8 mouse cellular contexts compared by ENCODE assay signal in the genomic region with DNA sequence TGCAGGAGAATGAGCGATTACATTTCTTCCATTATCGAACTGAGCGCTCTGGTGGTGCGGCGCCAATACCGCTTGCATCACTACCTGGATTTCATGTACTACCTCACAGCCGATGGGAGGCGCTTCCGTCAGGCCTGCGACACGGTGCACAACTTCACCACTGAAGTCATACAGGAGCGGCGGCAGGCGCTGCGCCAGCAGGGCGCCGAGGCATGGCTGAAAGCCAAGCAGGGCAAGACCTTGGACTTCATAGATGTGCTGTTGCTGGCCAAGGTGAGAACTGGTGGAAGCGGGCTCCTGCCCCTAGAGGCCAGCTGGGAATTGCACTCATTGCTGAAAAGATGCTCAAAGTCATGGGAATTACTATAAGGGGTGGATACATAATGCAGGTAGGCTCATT. TPM values are rescaled to one million over a fixed set of nuclear protein-coding genes. Genes with fewer than 3 reads are reported as not detected.
DNase-seq lines count a peak whose midpoint lies in the region; ATAC-seq and TF ChIP-seq lines count a peak whose summit lies in the region.

No protein-coding gene starts in this region.

- H3K9me3 ChIP-seq in heart, embryonic 12.5 days (replicated peaks) = no peaks in the 10 kb centered on the region
- H3K9me3 ChIP-seq in kidney, embryonic 16.5 days (ENCODE audit: low read length) = no peaks in the 10 kb centered on the region
- no peaks in the 10 kb centered on the region for H3K9me3 ChIP-seq in liver, embryonic 12.5 days (replicated peaks)
- no peaks in the 10 kb centered on the region for H3K9me3 ChIP-seq in stomach, embryonic 15.5 days

- peak; percentile 34 for DNase-seq in A20 (ENCODE audit: low read depth, low spot score)
- peak; percentile 93 to 95 for DNase-seq in adrenal gland, postnatal 36 days
- DNase-seq in neural tube, embryonic 10.5 days (ENCODE audit: extremely low spot score, low spot score) = peak; percentile 67

- TF ChIP-seq POLR2A in embryonic fibroblast, embryonic 13.5 days (IDR thresholded peaks at IDR 0.05; ENCODE audit: low read depth, low read length) = no peak

- 0 out of 2 replicates have a peak, but pooled peaks have one; percentile 42 for ATAC-seq in heart, embryonic 12.5 days (ENCODE audit: insufficient number of reproducible peaks, low FRiP score)
- ATAC-seq in kidney, embryonic 16.5 days (ENCODE audit: low FRiP score, low TSS enrichment) = peak; percentile 93
- ATAC-seq in liver, embryonic 12.5 days = no peak
- ATAC-seq in stomach, embryonic 15.5 days (ENCODE audit: insufficient read depth, low FRiP score, low read depth) = peak; percentile 75

- no peaks in the 10 kb centered on the region for H3K4me1 ChIP-seq in embryonic fibroblast, embryonic 13.5 days (ENCODE audit: control insufficient read depth, insufficient read depth, low read length)
- H3K4me1 ChIP-seq in heart, embryonic 12.5 days (replicated peaks) = no peaks in the 10 kb centered on the region
- no peaks in the 10 kb centered on the region for H3K4me1 ChIP-seq in kidney, embryonic 16.5 days (ENCODE audit: insufficient read depth, low read length)
- H3K4me1 ChIP-seq in liver, embryonic 12.5 days = peaks cover 2% of the 10 kb centered on the region; the same call in 1 of the 2 replicates
- H3K4me1 ChIP-seq in stomach, embryonic 15.5 days = 0 out of 2 replicates have a peak, but pooled peaks cover 3% of the 10 kb centered on the region

- peaks cover 64% of the 10 kb centered on the region for H3K27me3 ChIP-seq in heart, embryonic 12.5 days (replicated peaks)
- no peaks in the 10 kb centered on the region for H3K27me3 ChIP-seq in kidney, embryonic 16.5 days (ENCODE audit: insufficient read depth, low read length)
- H3K27me3 ChIP-seq in liver, embryonic 12.5 days (replicated peaks) = peaks cover 69% of the 10 kb centered on the region
- no peaks in the 10 kb centered on the region for H3K27me3 ChIP-seq in stomach, embryonic 15.5 days (replicated peaks)

- WGBS in heart, embryonic 12.5 days = 16% methylated on average over 18 of the region's 18 CpGs
- 18% methylated on average over 18 of the region's 18 CpGs for WGBS in kidney, embryonic 16.5 days
- 19% methylated on average over 18 of the region's 18 CpGs for WGBS in liver, embryonic 12.5 days (ENCODE audit: insufficient replicate concordance)
- 14% methylated on average over 18 of the region's 18 CpGs for WGBS in stomach, embryonic 15.5 days

- peak overlapping the region; percentile 44 for H3K4me2 ChIP-seq in heart, embryonic 12.5 days
- peak overlapping the region; percentile 39 for H3K4me2 ChIP-seq in kidney, embryonic 16.5 days (replicated peaks; ENCODE audit: low read depth, low read length)
- H3K4me2 ChIP-seq in liver, embryonic 12.5 days = peak overlapping the region; percentile 35
- H3K4me2 ChIP-seq in stomach, embryonic 15.5 days = peak overlapping the region; percentile 41

- no peaks in the 10 kb centered on the region for H3K36me3 ChIP-seq in heart, embryonic 12.5 days
- H3K36me3 ChIP-seq in kidney, embryonic 16.5 days (ENCODE audit: insufficient read depth, low read length) = no peaks in the 10 kb centered on the region
- H3K36me3 ChIP-seq in liver, embryonic 12.5 days = no peaks in the 10 kb centered on the region
- no peaks in the 10 kb centered on the region for H3K36me3 ChIP-seq in stomach, embryonic 15.5 days

- no peak overlapping the region for H3K4me3 ChIP-seq in embryonic fibroblast, embryonic 13.5 days (ENCODE audit: insufficient read depth, low read length)
- no peak overlapping the region for H3K4me3 ChIP-seq in heart, embryonic 12.5 days
- H3K4me3 ChIP-seq in kidney, embryonic 16.5 days (ENCODE audit: low read length) = peak overlapping the region; percentile 17; the same call in 1 of the 2 replicates
- no peak overlapping the region for H3K4me3 ChIP-seq in liver, embryonic 12.5 days
- H3K4me3 ChIP-seq in stomach, embryonic 15.5 days (replicated peaks) = no peak overlapping the region; the same call in 1 of the 2 replicates

- H3K27ac ChIP-seq in embryonic fibroblast, embryonic 13.5 days (ENCODE audit: insufficient read depth, low read length) = no peak overlapping the region
- no peak overlapping the region for H3K27ac ChIP-seq in heart, embryonic 12.5 days (ENCODE audit: poor library complexity, severe bottlenecking)
- H3K27ac ChIP-seq in kidney, embryonic 16.5 days (ENCODE audit: low read length) = no peak overlapping the region
- H3K27ac ChIP-seq in liver, embryonic 12.5 days = no peak overlapping the region
- no peak overlapping the region for H3K27ac ChIP-seq in stomach, embryonic 15.5 days

- no peak overlapping the region for H3K9ac ChIP-seq in heart, embryonic 12.5 days
- no peak overlapping the region for H3K9ac ChIP-seq in kidney, embryonic 16.5 days (replicated peaks; ENCODE audit: low read length)
- no peak overlapping the region for H3K9ac ChIP-seq in liver, embryonic 12.5 days
- H3K9ac ChIP-seq in stomach, embryonic 15.5 days = no peak overlapping the region

- TF ChIP-seq CTCF in embryonic fibroblast, embryonic 13.5 days (IDR thresholded peaks at IDR 0.05; ENCODE audit: borderline replicate concordance, insufficient read depth, low read length) = peak; percentile 35; the same call in 1 of the 2 replicates

RNA-seq across cellular contexts. Expression of a gene that starts 22.6 kb away (rescaled TPM):
- 1 to 10 TPM; 6.9 to 8.8 TPM for total RNA-seq in adrenal gland, postnatal 36 days (2021)
- 15.1 and 15.8 TPM in 2 replicates for polyA plus RNA-seq in embryonic fibroblast, embryonic 13.5 days (2011; ENCODE audit: insufficient read length, low read depth, missing spikeins)
- polyA plus RNA-seq in heart, embryonic 12.5 days (2016; fragmentation: Nextera tagmentation; extraction: Ambion mirVana) = 6.1 and 7.1 TPM in 2 replicates
- polyA plus RNA-seq in kidney, embryonic 16.5 days (2015; fragmentation: Nextera tagmentation; extraction: Ambion mirVana) = 7.4 and 10.4 TPM in 2 replicates
- polyA plus RNA-seq in liver, embryonic 12.5 days (2016; fragmentation: Nextera tagmentation; extraction: Ambion mirVana) = 0.91 and 0.96 TPM in 2 replicates
- polyA plus RNA-seq in stomach, embryonic 15.5 days (2015; fragmentation: Nextera tagmentation; extraction: Ambion mirVana) = 6.5 and 7.4 TPM in 2 replicates

RNA-seq across cellular contexts. Expression of a gene that starts 30.7 kb away (rescaled TPM):
- total RNA-seq in adrenal gland, postnatal 36 days (2021) = not detected
- polyA plus RNA-seq in embryonic fibroblast, embryonic 13.5 days (2011; ENCODE audit: insufficient read length, low read depth, missing spikeins) = not detected in 2 replicates
- polyA plus RNA-seq in heart, embryonic 12.5 days (2016; fragmentation: Nextera tagmentation; extraction: Ambion mirVana) = 0.26 and 0.42 TPM in 2 replicates
- polyA plus RNA-seq in kidney, embryonic 16.5 days (2015; fragmentation: Nextera tagmentation; extraction: Ambion mirVana) = 0.26 and 1.0 TPM in 2 replicates
- polyA plus RNA-seq in liver, embryonic 12.5 days (2016; fragmentation: Nextera tagmentation; extraction: Ambion mirVana) = 0.32 and 0.50 TPM in 2 replicates
- 5.2 and 8.9 TPM in 2 replicates for polyA plus RNA-seq in stomach, embryonic 15.5 days (2015; fragmentation: Nextera tagmentation; extraction: Ambion mirVana)

RNA-seq across cellular contexts. Expression of a gene that starts 53.2 kb away (rescaled TPM):
- 10 to 100 TPM; 10.1 to 12.4 TPM for total RNA-seq in adrenal gland, postnatal 36 days (2021)
- 31.3 TPM in 2 replicates for polyA plus RNA-seq in embryonic fibroblast, embryonic 13.5 days (2011; ENCODE audit: insufficient read length, low read depth, missing spikeins)
- 18.3 and 19.2 TPM in 2 replicates for polyA plus RNA-seq in heart, embryonic 12.5 days (2016; fragmentation: Nextera tagmentation; extraction: Ambion mirVana)
- 24.5 and 27.5 TPM in 2 replicates for polyA plus RNA-seq in kidney, embryonic 16.5 days (2015; fragmentation: Nextera tagmentation; extraction: Ambion mirVana)
- polyA plus RNA-seq in liver, embryonic 12.5 days (2016; fragmentation: Nextera tagmentation; extraction: Ambion mirVana) = 5.2 and 5.6 TPM in 2 replicates
- 24.6 and 26.6 TPM in 2 replicates for polyA plus RNA-seq in stomach, embryonic 15.5 days (2015; fragmentation: Nextera tagmentation; extraction: Ambion mirVana)

RNA-seq across cellular contexts. Expression of a gene that starts 59.2 kb away (rescaled TPM):
- under 1 TPM in 1 of 2 experiments, not detected in 1; 0.16 TPM for total RNA-seq in adrenal gland, postnatal 36 days (2021)
- polyA plus RNA-seq in embryonic fibroblast, embryonic 13.5 days (2011; ENCODE audit: insufficient read length, low read depth, missing spikeins) = not detected in 2 replicates
- polyA plus RNA-seq in heart, embryonic 12.5 days (2016; fragmentation: Nextera tagmentation; extraction: Ambion mirVana) = not detected in 2 replicates
- polyA plus RNA-seq in kidney, embryonic 16.5 days (2015; fragmentation: Nextera tagmentation; extraction: Ambion mirVana) = 0.12 TPM in 1 of 2 replicates, not detected in the other
- 1.6 and 1.8 TPM in 2 replicates for polyA plus RNA-seq in liver, embryonic 12.5 days (2016; fragmentation: Nextera tagmentation; extraction: Ambion mirVana)
- 0.26 and 0.45 TPM in 2 replicates for polyA plus RNA-seq in stomach, embryonic 15.5 days (2015; fragmentation: Nextera tagmentation; extraction: Ambion mirVana)

Comparison
In these comparisons a context has a peak if more than half of its experiments do, and no peak if none do; other contexts are left out.
1. DNase-seq: peak in every context shown above with its lines; median percentile 94 in adrenal gland, postnatal 36 days; 67 in neural tube, embryonic 10.5 days; 34 in A20.